Mouse (Mus musculus) mouse trophoblast stem cell (cell line): ENCODE results near the gene Cbx3.

Source experiments
- in situ Hi-C, 2 experiments: fragments of 300-500 bp; cut with MseI, MboI; formaldehyde crosslinking; loops; 2 replicates in 1 of 2; 3 replicates in 1 of 2; pipeline ENCODE4 v1.15.1; 2025

Cbx3 gene

DNA sequence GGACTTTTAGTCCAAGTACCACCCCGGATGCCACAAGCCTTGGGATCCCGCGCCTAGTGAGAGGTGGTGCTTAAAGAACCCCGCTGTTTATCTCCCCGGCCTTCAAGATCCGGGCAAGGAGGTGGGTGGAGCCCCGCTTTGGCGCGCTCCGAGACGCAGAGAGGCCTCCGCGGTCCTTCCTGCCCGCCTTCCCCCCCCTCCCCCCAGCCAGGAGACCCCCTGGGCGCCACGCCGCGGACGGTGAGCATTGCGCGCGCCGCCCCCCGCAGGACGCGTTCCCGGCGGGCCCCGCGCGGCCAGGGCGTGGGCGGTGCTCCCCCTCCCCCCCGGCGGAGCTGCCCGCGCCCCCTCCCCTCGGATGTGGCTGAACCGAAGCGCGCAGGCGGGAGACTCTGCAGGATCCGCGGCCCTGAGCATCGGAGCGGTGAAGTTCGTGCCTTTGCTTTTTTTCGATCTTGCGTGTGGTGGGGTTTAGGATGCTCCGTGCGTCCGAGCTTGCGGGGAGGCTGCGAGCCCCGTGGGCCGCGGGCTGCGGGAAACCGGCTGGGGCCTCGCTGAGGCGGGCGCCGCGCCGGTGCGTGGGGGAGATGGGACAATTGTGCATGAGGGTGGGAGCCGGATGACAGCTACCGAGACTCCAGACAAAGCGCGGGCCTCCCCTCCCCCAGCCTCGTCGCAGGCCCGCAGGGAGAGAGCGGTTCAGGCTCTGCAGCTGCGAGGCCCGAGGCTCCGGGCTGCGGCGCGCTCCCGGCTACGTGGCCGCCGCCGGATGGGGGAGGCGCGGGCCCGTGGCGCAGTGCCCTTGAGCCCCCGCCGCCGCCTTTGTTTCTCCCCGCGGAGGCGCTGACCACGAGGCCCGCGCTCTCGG lies at the start of gene Cbx3:
Cbx3 (plus strand) TSS at position 50 of the 868 bp plus-strand sequence.
- in situ Hi-C loops: no loop called here

- in situ Hi-C loops: no loop called here
Observed at GRCm38 (mm10) chr6:51423466-51424122, 46.6 kb upstream of the Cbx3 start.

DNA sequence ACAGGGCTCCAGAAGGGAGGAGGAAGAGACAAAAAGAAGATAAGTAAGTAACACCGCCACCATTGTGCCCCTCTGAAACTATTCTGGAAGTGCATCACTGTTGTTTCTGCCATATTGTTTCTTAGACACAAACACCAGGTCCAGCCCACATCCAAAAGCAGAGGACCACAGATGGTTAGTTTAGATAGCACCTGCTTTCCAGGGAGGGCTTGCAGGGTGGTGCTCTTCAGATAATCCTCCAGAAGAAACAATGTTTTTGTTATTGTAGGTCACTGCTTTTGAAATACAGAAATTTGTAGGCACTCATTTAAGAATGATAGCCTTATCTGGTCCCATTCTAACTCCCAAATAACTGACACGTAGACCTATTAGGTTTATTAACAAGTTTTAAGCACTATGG lies 45.6 kb upstream of the Cbx3 start:
- in situ Hi-C loops: no loop called here

- in situ Hi-C loops: no loop called here
Observed at GRCm38 (mm10) chr6:51432535-51433397, 37.4 kb upstream of the Cbx3 start, which contains the start of gene Nfe2l3. Nfe2l3 (plus strand) TSS chr6:51432670.

DNA sequence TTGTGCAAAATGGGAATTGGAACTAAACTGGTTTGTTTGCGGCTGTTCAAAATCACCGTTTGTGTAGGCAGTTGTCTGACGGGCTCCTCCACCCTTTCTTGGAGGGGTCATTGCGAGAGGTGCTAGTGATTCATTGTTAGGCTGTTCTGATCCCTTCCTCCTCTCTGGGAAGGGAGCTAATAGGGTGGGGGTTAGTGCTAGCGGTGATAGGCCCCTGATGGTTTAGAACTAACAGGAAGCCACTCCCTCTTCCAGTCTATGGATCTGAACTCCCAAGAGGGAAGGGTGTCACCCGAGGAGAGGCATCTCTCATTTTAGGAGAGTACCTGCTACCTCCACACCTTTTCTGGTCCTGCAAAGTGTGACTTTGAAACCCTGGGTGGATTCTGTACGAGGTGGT lies 35.9 kb upstream of the Cbx3 start:
- in situ Hi-C loops: no loop called here

GRCm38 (mm10) chr6:51437665-51438064 lies 32.5 kb upstream of the Cbx3 start:
- in situ Hi-C loops: no loop called here

DNA sequence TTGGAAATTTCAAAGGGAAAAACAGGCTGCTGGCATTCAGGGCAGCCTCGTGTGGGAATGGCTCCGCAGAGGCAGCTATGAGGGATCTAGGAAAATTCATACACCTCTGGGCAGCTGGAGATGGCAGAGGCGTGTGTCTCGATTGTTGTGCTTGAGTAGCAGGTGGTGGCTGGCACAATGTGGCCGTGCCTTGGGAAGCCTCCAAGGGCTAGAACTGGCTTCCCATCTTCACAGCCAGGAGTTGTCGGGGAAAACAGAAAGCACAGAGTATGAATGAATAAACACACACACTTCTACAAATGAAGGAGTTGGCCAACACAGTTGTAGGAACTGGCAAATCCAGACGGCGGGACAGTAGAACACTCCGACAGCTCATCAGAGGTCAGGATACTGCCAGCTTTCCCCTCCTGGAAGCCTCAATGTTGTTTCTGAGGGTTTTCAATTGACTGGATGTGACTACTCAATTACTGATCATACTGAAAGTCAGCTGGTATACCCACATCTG lies 31.3 kb upstream of the Cbx3 start:
- in situ Hi-C loops: no loop called here

GRCm38 (mm10) chr6:51442191-51442835 lies 27.8 kb upstream of the Cbx3 start:
- in situ Hi-C loops: loop anchor here (10.0 kb wide), 1 partner anchor 58 kb away; no protein-coding TSS in a partner anchor

DNA sequence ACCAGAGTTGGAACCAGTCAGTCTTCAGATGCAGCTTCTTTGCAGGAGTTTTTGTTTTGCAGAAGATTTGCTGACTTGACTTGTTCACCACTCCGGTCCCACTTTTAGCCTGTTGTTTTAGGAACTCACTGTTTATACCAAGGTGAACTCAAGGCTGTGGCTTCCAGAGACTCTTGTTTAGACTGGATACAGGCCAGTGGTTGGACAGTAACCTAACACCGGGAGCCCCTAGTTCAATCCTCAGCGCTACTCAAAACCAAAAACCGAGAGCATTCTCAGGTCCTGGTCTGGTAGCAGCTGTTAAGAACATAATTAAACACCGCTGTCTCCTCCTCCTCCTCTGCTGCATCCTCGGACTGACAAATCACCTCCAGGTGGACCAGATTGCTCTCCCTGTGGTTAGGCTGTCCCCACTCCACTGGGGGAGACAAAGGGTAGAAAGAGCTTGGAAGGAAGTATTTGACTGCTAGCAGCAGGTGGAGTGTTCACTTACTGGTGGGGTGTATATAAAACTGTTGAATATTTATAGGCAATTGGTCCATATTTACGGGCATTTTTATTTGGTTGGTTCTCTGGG lies 17.1 kb upstream of the Cbx3 start:
- in situ Hi-C loops: loop anchor here in 1 of 2 experiments (10.0 kb wide), 1 partner anchor 248 kb away; no protein-coding TSS in a partner anchor

- in situ Hi-C loops: loop anchor here in 1 of 2 experiments (10.0 kb wide), 1 partner anchor 250 kb away; no protein-coding TSS in a partner anchor
Observed at GRCm38 (mm10) chr6:51454949-51455348, 15.2 kb upstream of the Cbx3 start.

DNA sequence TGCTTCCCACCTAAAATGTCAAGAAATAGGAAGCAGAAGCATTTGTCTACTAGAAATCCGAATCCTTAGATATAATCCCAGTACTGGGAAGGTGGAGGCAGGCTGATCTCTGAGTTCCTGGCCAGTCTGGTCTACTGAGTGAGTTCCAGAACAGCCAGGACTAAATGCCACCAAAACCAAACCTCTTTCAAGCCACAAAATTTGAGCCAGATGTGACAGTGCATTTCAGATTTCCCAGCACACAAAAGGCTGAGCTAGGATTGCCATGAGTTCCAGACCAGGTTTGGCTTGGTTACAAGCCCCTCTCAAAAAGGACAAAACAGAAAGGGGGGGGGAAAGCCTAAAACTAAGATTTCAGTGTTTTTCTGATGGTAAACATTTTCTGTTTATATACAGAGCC lies 14.0 kb upstream of the Cbx3 start:
- in situ Hi-C loops: loop anchor here in 1 of 2 experiments (10.0 kb wide), 1 partner anchor 251 kb away; no protein-coding TSS in a partner anchor

- in situ Hi-C loops: loop anchor here in 1 of 2 experiments (10.0 kb wide), 1 partner anchor 252 kb away; no protein-coding TSS in a partner anchor
Observed at GRCm38 (mm10) chr6:51457283-51457682, 12.9 kb upstream of the Cbx3 start.

DNA sequence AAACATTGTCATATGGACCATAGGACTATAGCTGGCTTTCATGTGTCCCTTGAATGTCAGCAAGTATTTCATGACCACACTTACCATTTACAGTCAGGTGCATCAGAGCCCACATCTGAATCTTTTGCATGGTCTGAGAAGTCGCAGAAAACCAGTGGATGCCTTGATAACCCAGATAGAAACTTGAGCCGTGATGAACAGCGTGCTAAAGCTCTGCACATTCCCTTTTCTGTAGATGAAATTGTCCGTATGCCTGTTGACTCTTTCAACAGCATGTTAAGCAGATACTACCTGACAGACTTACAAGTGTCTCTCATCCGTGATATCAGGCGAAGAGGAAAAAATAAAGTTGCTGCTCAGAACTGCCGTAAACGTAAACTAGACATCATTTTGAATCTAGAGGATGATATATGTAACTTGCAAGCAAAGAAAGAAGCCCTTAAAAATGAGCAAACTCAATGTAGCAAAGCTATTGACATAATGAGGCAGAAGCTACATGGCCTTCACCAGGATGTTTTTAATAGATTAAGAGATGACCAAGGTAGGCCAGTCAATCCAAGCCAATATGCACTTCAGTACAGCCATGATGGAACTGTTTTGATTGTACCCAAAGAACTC lies 12.3 kb upstream of the Cbx3 start:
- in situ Hi-C loops: loop anchor here in 1 of 2 experiments (10.0 kb wide), 1 partner anchor 253 kb away; no protein-coding TSS in a partner anchor

DNA sequence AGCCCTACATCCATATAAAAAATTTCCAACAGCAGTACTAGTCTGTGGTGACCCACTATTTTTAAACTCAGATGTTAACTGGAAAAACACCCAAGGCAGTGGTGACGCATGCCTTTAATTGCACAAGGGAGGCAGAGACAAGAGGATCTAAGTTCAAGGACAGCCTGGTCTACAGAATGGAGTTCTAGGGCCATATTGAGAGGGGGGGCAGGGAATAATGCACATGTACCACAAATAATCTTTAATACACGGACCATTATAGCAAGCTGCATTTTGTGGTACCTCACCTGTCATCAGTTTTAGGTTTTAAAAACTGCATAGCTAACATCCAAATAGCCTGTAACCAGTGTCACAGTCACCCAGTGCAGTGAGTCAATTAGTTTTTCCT lies 11.2 kb upstream of the Cbx3 start:
- in situ Hi-C loops: loop anchor here in 1 of 2 experiments (10.0 kb wide), 1 partner anchor 254 kb away; no protein-coding TSS in a partner anchor

GRCm38 (mm10) chr6:51459313-51460020 lies 10.7 kb upstream of the Cbx3 start:
- in situ Hi-C loops: loop anchor here in 1 of 2 experiments (10.0 kb wide), 1 partner anchor 255 kb away; no protein-coding TSS in a partner anchor

DNA sequence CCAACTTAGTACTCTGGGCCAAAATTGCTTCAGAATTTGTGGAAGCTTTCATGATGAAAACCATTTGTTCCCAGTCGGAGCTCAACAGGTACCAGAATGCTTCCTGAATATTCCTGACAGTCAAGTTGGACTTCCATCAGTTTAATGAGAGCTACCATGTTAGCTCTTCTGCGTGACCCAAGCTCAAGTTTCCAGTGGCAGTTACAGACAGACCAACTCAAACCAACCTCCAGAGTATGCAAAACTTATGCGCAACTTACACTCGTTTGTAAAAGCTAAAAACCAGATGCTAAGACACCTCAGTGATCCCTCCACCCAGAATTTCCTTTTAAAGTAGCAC lies 10.2 kb upstream of the Cbx3 start:
- in situ Hi-C loops: no loop called here

- in situ Hi-C loops: no loop called here
Observed at GRCm38 (mm10) chr6:51460363-51460762, 9.8 kb upstream of the Cbx3 start.

GRCm38 (mm10) chr6:51467649-51468048 lies 2.5 kb upstream of the Cbx3 start:
- in situ Hi-C loops: no loop called here

GRCm38 (mm10) chr6:51468891-51469561 lies 1.1 kb upstream of the Cbx3 start:
- in situ Hi-C loops: no loop called here
